ENCODE assay signal across 9 mouse cellular contexts in the genomic region with DNA sequence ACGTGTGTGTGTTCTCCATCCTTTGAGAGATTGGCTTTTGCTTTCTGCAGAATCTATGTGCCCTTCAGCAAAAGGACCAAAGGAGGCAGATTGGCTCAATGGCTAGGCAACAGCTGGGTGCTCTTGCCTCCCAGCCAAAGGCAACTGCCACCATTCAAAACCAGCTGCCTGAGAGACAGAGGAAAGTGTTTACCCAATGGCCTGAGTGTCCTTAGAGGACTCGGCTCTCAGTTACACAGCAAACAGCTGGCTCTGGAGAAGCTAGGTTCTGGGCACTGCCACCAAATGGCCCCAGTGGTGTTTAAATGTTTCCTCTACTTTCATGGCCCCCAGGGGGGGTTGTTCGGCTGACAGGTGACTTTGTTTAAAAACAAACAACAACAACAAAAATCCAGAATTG. TPM values are rescaled to one million over a fixed set of nuclear protein-coding genes. Genes with fewer than 3 reads are reported as not detected.
A peak's percentile ranks its signal among the peaks of the same experiment; 100 is the strongest.
DNase-seq lines count a peak whose midpoint lies in the region; ATAC-seq and TF ChIP-seq lines count a peak whose summit lies in the region.
"Had no signal": no experiment of that assay in that cellular context is flagged by ENCODE, and none has a peak within 500 bp of the region (broad histone marks: within the 10 kb centered on the region; RNA-seq: fewer than 3 reads in every experiment).

No protein-coding gene starts in this region.

- no peak for ATAC-seq in kidney, embryonic 15.5 days (replicated peaks; ENCODE audit: low FRiP score)
- ATAC-seq in forebrain, embryonic 15.5 days (replicated peaks): 0 out of 2 replicates have a peak, but pooled peaks have one; percentile 31
- ATAC-seq in limb, embryonic 14.5 days (ENCODE audit: low FRiP score, low read depth): no peak
- ATAC-seq in neural tube, embryonic 13.5 days (ENCODE audit: low read depth): peak; percentile 40; the same call in 1 of the 2 replicates
- ATAC-seq in megakaryocyte-erythroid progenitor cell, adult 5-6 weeks (replicated peaks; ENCODE audit: low FRiP score, low TSS enrichment, poor library complexity, severe bottlenecking): no peak

- H3K4me2 ChIP-seq in kidney, embryonic 15.5 days: peak overlapping the region; percentile 66
- peak overlapping the region; percentile 51; the same call in 1 of the 2 replicates for H3K4me2 ChIP-seq in forebrain, embryonic 15.5 days (replicated peaks)
- peak overlapping the region; percentile 50; the same call in 1 of the 2 replicates for H3K4me2 ChIP-seq in limb, embryonic 14.5 days (replicated peaks; ENCODE audit: low read depth, low read length, severe bottlenecking)
- peak overlapping the region; percentile 55 for H3K4me2 ChIP-seq in neural tube, embryonic 13.5 days

- peaks cover 15% of the 10 kb centered on the region; the same call in 1 of the 2 replicates for H3K27me3 ChIP-seq in kidney, embryonic 15.5 days
- no peaks in the 10 kb centered on the region for H3K27me3 ChIP-seq in forebrain, embryonic 15.5 days
- no peaks in the 10 kb centered on the region for H3K27me3 ChIP-seq in limb, embryonic 14.5 days (ENCODE audit: control insufficient read depth, insufficient read depth, low read length)
- no peaks in the 10 kb centered on the region for H3K27me3 ChIP-seq in neural tube, embryonic 13.5 days

- TF ChIP-seq POLR2A in limb, embryonic 14.5 days (IDR thresholded peaks at IDR 0.05; ENCODE audit: borderline replicate concordance, extremely low read depth, insufficient read depth, insufficient read length): no peak

- no peak for DNase-seq in kidney, postnatal 10 days
- no peak for DNase-seq in limb, embryonic 14.5 days (ENCODE audit: low spot score)
- DNase-seq in ovary, postnatal 10 days (ENCODE audit: low spot score): no peak
- no peak for DNase-seq in urinary bladder, adult 18-20 months (ENCODE audit: low spot score in 2 of 2)

- H3K27ac ChIP-seq in kidney, embryonic 15.5 days: no peak overlapping the region
- H3K27ac ChIP-seq in forebrain, embryonic 15.5 days (replicated peaks): peak overlapping the region; percentile 71
- no peak overlapping the region for H3K27ac ChIP-seq in limb, embryonic 14.5 days (replicated peaks; ENCODE audit: low read depth, low read length)
- H3K27ac ChIP-seq in neural tube, embryonic 13.5 days (replicated peaks): 0 out of 2 replicates have a peak overlapping the region, but pooled peaks have one; percentile 59

- WGBS in kidney, embryonic 15.5 days: 50% methylated on average over 3 of the region's 3 CpGs
- WGBS in forebrain, embryonic 15.5 days: 42% methylated on average over 3 of the region's 3 CpGs
- WGBS in limb, embryonic 14.5 days: 45% methylated on average over 3 of the region's 3 CpGs
- WGBS in neural tube, embryonic 13.5 days: 47% methylated on average over 3 of the region's 3 CpGs

- H3K9ac ChIP-seq in kidney, embryonic 15.5 days: no peak overlapping the region
- no peak overlapping the region for H3K9ac ChIP-seq in forebrain, embryonic 15.5 days (replicated peaks)
- H3K9ac ChIP-seq in limb, embryonic 14.5 days (ENCODE audit: low read depth, low read length, severe bottlenecking): no peak overlapping the region
- no peak overlapping the region for H3K9ac ChIP-seq in neural tube, embryonic 13.5 days

- no peaks in the 10 kb centered on the region for H3K36me3 ChIP-seq in kidney, embryonic 15.5 days
- H3K36me3 ChIP-seq in forebrain, embryonic 15.5 days: no peaks in the 10 kb centered on the region
- no peaks in the 10 kb centered on the region for H3K36me3 ChIP-seq in limb, embryonic 14.5 days (ENCODE audit: control insufficient read depth, insufficient read depth, low read length)
- no peaks in the 10 kb centered on the region for H3K36me3 ChIP-seq in neural tube, embryonic 13.5 days

- no peaks in the 10 kb centered on the region for H3K9me3 ChIP-seq in kidney, embryonic 15.5 days (replicated peaks)
- no peaks in the 10 kb centered on the region for H3K9me3 ChIP-seq in forebrain, embryonic 15.5 days
- H3K9me3 ChIP-seq in limb, embryonic 14.5 days (ENCODE audit: control insufficient read depth, low read length): no peaks in the 10 kb centered on the region
- H3K9me3 ChIP-seq in neural tube, embryonic 13.5 days: no peaks in the 10 kb centered on the region

- no peaks in the 10 kb centered on the region for H3K4me1 ChIP-seq in kidney, embryonic 15.5 days
- peaks cover 8% of the 10 kb centered on the region; the same call in 1 of the 2 replicates for H3K4me1 ChIP-seq in forebrain, embryonic 15.5 days
- H3K4me1 ChIP-seq in limb, embryonic 14.5 days (ENCODE audit: control insufficient read depth, insufficient read depth, low read length): no peaks in the 10 kb centered on the region
- peaks cover 4% of the 10 kb centered on the region; the same call in 1 of the 2 replicates for H3K4me1 ChIP-seq in neural tube, embryonic 13.5 days (replicated peaks)

- peak overlapping the region; percentile 40; the same call in 1 of the 2 replicates for H3K4me3 ChIP-seq in kidney, embryonic 15.5 days (replicated peaks)
- no peak overlapping the region for H3K4me3 ChIP-seq in forebrain, embryonic 15.5 days
- H3K4me3 ChIP-seq in limb, embryonic 14.5 days (replicated peaks; ENCODE audit: low read length): no peak overlapping the region
- no peak overlapping the region for H3K4me3 ChIP-seq in neural tube, embryonic 13.5 days

RNA-seq across cellular contexts. Expression of a gene that starts 19.1 kb away (rescaled TPM):
- 6.2 and 6.4 TPM in 2 replicates for polyA plus RNA-seq in kidney, embryonic 15.5 days (2015; fragmentation: Nextera tagmentation; extraction: Ambion mirVana)
- polyA plus RNA-seq in forebrain, embryonic 15.5 days (2015; fragmentation: Nextera tagmentation; extraction: Ambion mirVana): 4.6 and 5.1 TPM in 2 replicates
- 10.6 and 13.6 TPM in 2 replicates for polyA plus RNA-seq in limb, embryonic 14.5 days (2012; rRNA removed)
- polyA plus RNA-seq in limb, embryonic 14.5 days (2014; fragmentation: Nextera tagmentation; extraction: Ambion mirVana): 7.8 and 8.0 TPM in 2 replicates
- 2.6 and 3.5 TPM in 2 replicates for polyA plus RNA-seq in neural tube, embryonic 13.5 days (2015; fragmentation: Nextera tagmentation; extraction: Ambion mirVana)
- total RNA-seq in megakaryocyte-erythroid progenitor cell, adult 5-6 weeks (2014; fragmentation: Nextera tagmentation): 0.28 TPM in 1 of 2 replicates, not detected in the other
- total RNA-seq in megakaryocyte-erythroid progenitor cell, adult 5-6 weeks (2017): 0.27 TPM in 1 of 2 replicates, not detected in the other
- total RNA-seq: MEL had no signal

RNA-seq across cellular contexts. Expression of a gene that starts 54.8 kb away (rescaled TPM):
- polyA plus RNA-seq in kidney, embryonic 15.5 days (2015; fragmentation: Nextera tagmentation; extraction: Ambion mirVana): 5.2 and 5.6 TPM in 2 replicates
- polyA plus RNA-seq in forebrain, embryonic 15.5 days (2015; fragmentation: Nextera tagmentation; extraction: Ambion mirVana): 0.56 and 0.59 TPM in 2 replicates
- polyA plus RNA-seq in limb, embryonic 14.5 days (2012; rRNA removed): 5.1 and 6.4 TPM in 2 replicates
- polyA plus RNA-seq in limb, embryonic 14.5 days (2014; fragmentation: Nextera tagmentation; extraction: Ambion mirVana): 6.7 and 7.6 TPM in 2 replicates
- 0.68 and 1.0 TPM in 2 replicates for polyA plus RNA-seq in neural tube, embryonic 13.5 days (2015; fragmentation: Nextera tagmentation; extraction: Ambion mirVana)
- total RNA-seq in megakaryocyte-erythroid progenitor cell, adult 5-6 weeks (2014; fragmentation: Nextera tagmentation): 3.6 TPM in 1 of 2 replicates, not detected in the other
- 0.47 TPM in 1 of 2 replicates, not detected in the other for total RNA-seq in megakaryocyte-erythroid progenitor cell, adult 5-6 weeks (2017)

Comparison
In these comparisons a context has a peak if more than half of its experiments do, and no peak if none do; other contexts are left out.
1. ATAC-seq: peak in forebrain, embryonic 15.5 days (single experiment) and neural tube, embryonic 13.5 days (single experiment); none in kidney, embryonic 15.5 days (single experiment), limb, embryonic 14.5 days (single experiment) and megakaryocyte-erythroid progenitor cell, adult 5-6 weeks (single experiment).
2. H3K27ac ChIP-seq: peak in forebrain, embryonic 15.5 days (single experiment) and neural tube, embryonic 13.5 days (single experiment); none in kidney, embryonic 15.5 days (single experiment) and limb, embryonic 14.5 days (single experiment).
3. Peak in every context shown above with its lines, with median percentiles within 50 percentile points of each other: H3K4me2 ChIP-seq.